19 mouse cellular contexts compared by ENCODE assay signal in genomic region chr14:68820241-68820640, GRCm38 (mm10).
DNase-seq lines count a peak whose midpoint lies in the region; ATAC-seq and TF ChIP-seq lines count a peak whose summit lies in the region.
"Had no signal": no experiment of that assay in that cellular context is flagged by ENCODE, and none has a peak within 500 bp of the region (broad histone marks: within the 10 kb centered on the region; RNA-seq: fewer than 3 reads in every experiment).

No protein-coding gene starts in this region.

- no peaks in the 10 kb centered on the region for H3K27me3 ChIP-seq in hindbrain, postnatal 0 days (ENCODE audit: insufficient read depth, low read length)
- H3K27me3 ChIP-seq in hindbrain, embryonic 13.5 days, result no peaks in the 10 kb centered on the region
- H3K27me3 ChIP-seq: heart, embryonic 15.5 days; limb, embryonic 15.5 days; liver, embryonic 15.5 days had no signal

- DNase-seq in adrenal gland, adult 2 months, result peak; percentile 2
- no peak for DNase-seq in adrenal gland, adult 8-10 months
- DNase-seq in hindbrain, postnatal 0 days (ENCODE audit: low spot score), result peak; percentile 6
- DNase-seq in T-cell, adult 2 months (ENCODE audit: low spot score), result peak; percentile 2
- peak; percentile 26 to 49 for DNase-seq in cerebellum, postnatal 14 days
- DNase-seq in heart, postnatal 10 days, result no peak
- no peak for DNase-seq in thymus, postnatal 4 days
- DNase-seq: embryo, embryonic 11 days; gastrocnemius, postnatal 14 days; kidney, adult 2 months; kidney, postnatal 14 days; spleen, adult 18-20 months had no signal

- no peak overlapping the region for H3K9ac ChIP-seq in hindbrain, postnatal 0 days (replicated peaks; ENCODE audit: low read length)
- H3K9ac ChIP-seq in hindbrain, embryonic 13.5 days, result no peak overlapping the region
- H3K9ac ChIP-seq: heart, embryonic 15.5 days; limb, embryonic 15.5 days; liver, embryonic 15.5 days had no signal

- H3K4me1 ChIP-seq in hindbrain, postnatal 0 days (ENCODE audit: insufficient read depth, low read length), result no peaks in the 10 kb centered on the region
- H3K4me1 ChIP-seq in hindbrain, embryonic 13.5 days (replicated peaks), result no peaks in the 10 kb centered on the region
- H3K4me1 ChIP-seq: forebrain, embryonic 10.5 days; heart, embryonic 15.5 days; limb, embryonic 15.5 days; liver, embryonic 15.5 days; midbrain, embryonic 10.5 days had no signal

- intact Hi-C loops in heart, postnatal 10 days (cut with DNase I), result no loop called here

- H3K27ac ChIP-seq in hindbrain, postnatal 0 days, result no peak overlapping the region
- H3K27ac ChIP-seq in hindbrain, embryonic 13.5 days, result no peak overlapping the region
- H3K27ac ChIP-seq: forebrain, embryonic 10.5 days; heart, embryonic 15.5 days; limb, embryonic 15.5 days; liver, embryonic 15.5 days; macrophage; midbrain, embryonic 10.5 days had no signal

- no peaks in the 10 kb centered on the region for H3K36me3 ChIP-seq in hindbrain, postnatal 0 days (ENCODE audit: insufficient read depth, low read length)
- H3K36me3 ChIP-seq in hindbrain, embryonic 13.5 days, result no peaks in the 10 kb centered on the region
- H3K36me3 ChIP-seq: forebrain, embryonic 10.5 days; heart, embryonic 15.5 days; limb, embryonic 15.5 days; liver, embryonic 15.5 days; midbrain, embryonic 10.5 days had no signal

- H3K4me3 ChIP-seq in hindbrain, postnatal 0 days (ENCODE audit: low read length), result no peak overlapping the region
- no peak overlapping the region for H3K4me3 ChIP-seq in hindbrain, embryonic 13.5 days
- H3K4me3 ChIP-seq: forebrain, embryonic 10.5 days; heart, embryonic 15.5 days; limb, embryonic 15.5 days; liver, embryonic 15.5 days; midbrain, embryonic 10.5 days had no signal

- ATAC-seq in hindbrain, postnatal 0 days, result no peak
- no peak for ATAC-seq in hindbrain, embryonic 13.5 days (ENCODE audit: low FRiP score)

- no peaks in the 10 kb centered on the region for H3K9me3 ChIP-seq in hindbrain, postnatal 0 days (ENCODE audit: low read length)
- H3K9me3 ChIP-seq in hindbrain, embryonic 13.5 days, result no peaks in the 10 kb centered on the region
- H3K9me3 ChIP-seq: forebrain, embryonic 10.5 days; heart, embryonic 15.5 days; limb, embryonic 15.5 days; liver, embryonic 15.5 days; midbrain, embryonic 10.5 days had no signal

- TF ChIP-seq CTCF in hindbrain, postnatal 0 days (IDR thresholded peaks at IDR 0.05; ENCODE audit: low read depth), result no peak

- 48% methylated on average over 8 of the region's 8 CpGs for WGBS in hindbrain, postnatal 0 days
- WGBS in hindbrain, embryonic 13.5 days, result 85% methylated on average over 8 of the region's 8 CpGs

- no peak overlapping the region for H3K4me2 ChIP-seq in hindbrain, postnatal 0 days (ENCODE audit: low read depth, low read length)
- H3K4me2 ChIP-seq in hindbrain, embryonic 13.5 days, result no peak overlapping the region
- H3K4me2 ChIP-seq: heart, embryonic 15.5 days; limb, embryonic 15.5 days; liver, embryonic 15.5 days had no signal

Comparison
In these comparisons a context has a peak if more than half of its experiments do, and no peak if none do; other contexts are left out.
1. DNase-seq: peak in adrenal gland, adult 2 months (single experiment), hindbrain, postnatal 0 days (single experiment), T-cell, adult 2 months (single experiment) and cerebellum, postnatal 14 days (2 of 2); none in adrenal gland, adult 8-10 months (single experiment), heart, postnatal 10 days (0 of 2) and thymus, postnatal 4 days (single experiment).